Mouse (Mus musculus): ENCODE measurements around the gene Chid1. TPM values are rescaled to one million over a fixed set of nuclear protein-coding genes. Genes with fewer than 3 reads are reported as not detected.

The Chid1 gene
- polyA plus RNA-seq (2014; fragmentation: Nextera tagmentation; extraction: Ambion mirVana): 28.9 and 38.8 TPM in 2 replicates

DNA sequence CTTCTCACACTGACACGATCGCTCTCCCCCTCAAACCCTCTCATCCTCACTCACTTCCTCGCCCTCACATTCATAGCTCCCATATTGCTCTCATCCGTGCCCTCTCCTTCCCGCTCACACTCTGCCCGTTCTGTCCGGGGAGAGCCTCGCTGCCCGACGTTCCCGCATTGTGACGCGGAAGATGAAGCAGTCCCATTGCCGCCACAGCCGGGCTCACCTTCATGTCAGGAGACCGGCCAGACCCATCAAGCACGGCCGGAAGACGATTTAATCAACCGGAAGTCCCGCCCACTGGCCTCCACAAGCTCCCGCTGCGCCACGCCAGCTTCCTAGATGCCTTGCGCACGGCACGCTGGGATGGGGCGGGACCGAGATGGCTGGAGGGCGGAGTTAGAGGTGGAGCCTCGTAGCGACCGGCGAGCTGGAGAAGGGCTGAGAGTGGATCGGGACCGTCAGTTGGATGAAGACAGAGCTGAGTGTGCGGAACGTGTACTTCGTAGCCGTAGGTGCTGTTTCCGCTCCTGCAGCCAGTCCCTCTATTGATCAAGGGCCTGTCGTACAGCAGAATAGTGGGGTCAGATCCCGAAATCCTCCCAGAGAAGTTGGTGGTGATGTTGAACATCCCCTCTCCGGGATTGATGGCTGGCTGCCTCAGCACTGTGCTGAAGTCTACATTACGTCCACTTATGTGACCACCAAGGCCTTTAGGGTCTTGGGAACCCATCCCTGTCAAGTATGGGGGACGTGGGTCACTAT, at the start of gene Chid1:
Gene Chid1, minus strand, starts transcription at position 302 of the 756 bp plus-strand sequence.
- peak; percentile 98 for ATAC-seq (ENCODE audit: low FRiP score, low TSS enrichment)
- Histone ChIP-seq H3K27ac (ENCODE audit: low read depth, low read length) (peak within 1 kb of the TSS; percentile 57; the same call in 1 of the 2 replicates), H3K9me3 (ENCODE audit: control insufficient read depth, low read length) (no peaks in the 10 kb centered on the region), H3K4me3 (ENCODE audit: low read length) (peak within 1 kb of the TSS; percentile 59), H3K27me3 (ENCODE audit: control insufficient read depth, insufficient read depth, low read length) (0 out of 2 replicates have a peak, but pooled peaks cover 2% of the 10 kb centered on the region), H3K4me1 (ENCODE audit: control insufficient read depth, insufficient read depth, low read length) (peaks cover 12% of the 10 kb centered on the region), H3K4me2 (replicated peaks; ENCODE audit: low read depth, low read length) (peak within 1 kb of the TSS; percentile 81), H3K36me3 (ENCODE audit: control insufficient read depth, insufficient read depth, low read length) (no peaks in the 10 kb centered on the region), H3K9ac (ENCODE audit: low read depth, low read length) (peak within 1 kb of the TSS; percentile 70)
- 1% methylated on average over 46 of the region's 46 CpGs for WGBS

GRCm38 (mm10) chr7:141588890-141589289, 49.2 kb upstream of the Chid1 start:
- Histone ChIP-seq H3K4me1 (ENCODE audit: control insufficient read depth, insufficient read depth, low read length) (no peaks in the 10 kb centered on the region), H3K9ac (ENCODE audit: low read depth, low read length) (no peak overlapping the region), H3K4me3 (ENCODE audit: low read length) (no peak overlapping the region), H3K36me3 (ENCODE audit: control insufficient read depth, insufficient read depth, low read length) (peaks cover 26% of the 10 kb centered on the region), H3K9me3 (ENCODE audit: control insufficient read depth, low read length) (no peaks in the 10 kb centered on the region), H3K27me3 (ENCODE audit: control insufficient read depth, insufficient read depth, low read length) (no peaks in the 10 kb centered on the region), H3K4me2 (replicated peaks; ENCODE audit: low read depth, low read length) (no peak overlapping the region), H3K27ac (ENCODE audit: low read depth, low read length) (no peak overlapping the region)
- ATAC-seq (ENCODE audit: low FRiP score, low TSS enrichment): no peak
- 87% methylated on average over 6 of the region's 6 CpGs for WGBS

DNA sequence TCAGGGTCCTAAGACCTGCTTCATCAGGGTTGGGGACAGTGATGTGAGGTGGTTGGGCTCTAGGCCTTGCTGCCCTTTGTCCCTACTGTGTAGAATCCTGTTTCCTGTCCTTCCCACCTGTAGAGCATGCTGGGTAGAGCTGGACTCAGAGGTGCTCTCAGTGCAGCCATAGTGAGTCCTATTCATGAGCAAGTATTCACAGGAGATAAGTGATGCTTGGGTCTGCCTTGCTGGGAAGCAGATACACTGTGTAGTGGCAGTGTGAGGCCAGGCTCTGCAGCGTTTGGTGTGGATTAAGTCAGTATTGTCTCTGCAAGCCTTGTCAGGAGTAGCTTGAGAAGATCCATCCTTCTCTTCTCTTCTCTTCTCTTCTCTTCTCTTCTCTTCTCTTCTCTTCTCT, 46.2 kb upstream of the Chid1 start:
- H3K27ac ChIP-seq (ENCODE audit: low read depth, low read length): no peak overlapping the region

GRCm38 (mm10) chr7:141585288-141585687, 45.6 kb upstream of the Chid1 start:
- no peaks in the 10 kb centered on the region for H3K9me3 ChIP-seq (ENCODE audit: control insufficient read depth, low read length)
- no peak for ATAC-seq (ENCODE audit: low FRiP score, low TSS enrichment)

More for the DNA sequence above, 46.2 kb upstream of the Chid1 start:
- WGBS: 92% methylated on average over 1 of the region's 1 CpGs
- Histone ChIP-seq H3K4me3 (ENCODE audit: low read length) (no peak overlapping the region), H3K9me3 (ENCODE audit: control insufficient read depth, low read length) (no peaks in the 10 kb centered on the region), H3K4me2 (replicated peaks; ENCODE audit: low read depth, low read length) (no peak overlapping the region), H3K27me3 (ENCODE audit: control insufficient read depth, insufficient read depth, low read length) (no peaks in the 10 kb centered on the region), H3K9ac (ENCODE audit: low read depth, low read length) (no peak overlapping the region), H3K36me3 (ENCODE audit: control insufficient read depth, insufficient read depth, low read length) (peaks cover 25% of the 10 kb centered on the region), H3K4me1 (ENCODE audit: control insufficient read depth, insufficient read depth, low read length) (no peaks in the 10 kb centered on the region)
- ATAC-seq (ENCODE audit: low FRiP score, low TSS enrichment): no peak

GRCm38 (mm10) chr7:141584048-141584841, 44.6 kb upstream of the Chid1 start:
- WGBS: 91% methylated on average over 4 of the region's 5 CpGs

More at GRCm38 (mm10) chr7:141585288-141585687, 45.6 kb upstream of the Chid1 start:
- H3K4me2 ChIP-seq (replicated peaks; ENCODE audit: low read depth, low read length): no peak overlapping the region
- no peaks in the 10 kb centered on the region for H3K4me1 ChIP-seq (ENCODE audit: control insufficient read depth, insufficient read depth, low read length)
- no peak overlapping the region for H3K4me3 ChIP-seq (ENCODE audit: low read length)
- no peak overlapping the region for H3K27ac ChIP-seq (ENCODE audit: low read depth, low read length)
- no peaks in the 10 kb centered on the region for H3K27me3 ChIP-seq (ENCODE audit: control insufficient read depth, insufficient read depth, low read length)
- WGBS: 81% methylated on average over 4 of the region's 4 CpGs
- H3K36me3 ChIP-seq (ENCODE audit: control insufficient read depth, insufficient read depth, low read length): peaks cover 19% of the 10 kb centered on the region; the same call in 1 of the 2 replicates
- no peak overlapping the region for H3K9ac ChIP-seq (ENCODE audit: low read depth, low read length)

GRCm38 (mm10) chr7:141581323-141581722, 41.7 kb upstream of the Chid1 start:
- 0 out of 2 replicates have a peak, but pooled peaks cover 2% of the 10 kb centered on the region for H3K36me3 ChIP-seq (ENCODE audit: control insufficient read depth, insufficient read depth, low read length)
- no peaks in the 10 kb centered on the region for H3K27me3 ChIP-seq (ENCODE audit: control insufficient read depth, insufficient read depth, low read length)
- H3K4me2 ChIP-seq (replicated peaks; ENCODE audit: low read depth, low read length): no peak overlapping the region
- 0 out of 2 replicates have a peak, but pooled peaks cover 5% of the 10 kb centered on the region for H3K4me1 ChIP-seq (ENCODE audit: control insufficient read depth, insufficient read depth, low read length)
- ATAC-seq (ENCODE audit: low FRiP score, low TSS enrichment): peak; percentile 74
- no peak overlapping the region for H3K9ac ChIP-seq (ENCODE audit: low read depth, low read length)
- 66% methylated on average over 7 of the region's 7 CpGs for WGBS
- H3K4me3 ChIP-seq (ENCODE audit: low read length): no peak overlapping the region
- H3K27ac ChIP-seq (ENCODE audit: low read depth, low read length): no peak overlapping the region
- no peaks in the 10 kb centered on the region for H3K9me3 ChIP-seq (ENCODE audit: control insufficient read depth, low read length)

More at GRCm38 (mm10) chr7:141584048-141584841, 44.6 kb upstream of the Chid1 start:
- no peaks in the 10 kb centered on the region for H3K27me3 ChIP-seq (ENCODE audit: control insufficient read depth, insufficient read depth, low read length)
- no peak overlapping the region for H3K4me2 ChIP-seq (replicated peaks; ENCODE audit: low read depth, low read length)
- H3K9ac ChIP-seq (ENCODE audit: low read depth, low read length): no peak overlapping the region
- no peak for ATAC-seq (ENCODE audit: low FRiP score, low TSS enrichment)
- peaks cover 13% of the 10 kb centered on the region; the same call in 1 of the 2 replicates for H3K36me3 ChIP-seq (ENCODE audit: control insufficient read depth, insufficient read depth, low read length)
- H3K27ac ChIP-seq (ENCODE audit: low read depth, low read length): no peak overlapping the region
- H3K4me1 ChIP-seq (ENCODE audit: control insufficient read depth, insufficient read depth, low read length): no peaks in the 10 kb centered on the region
- H3K9me3 ChIP-seq (ENCODE audit: control insufficient read depth, low read length): no peaks in the 10 kb centered on the region
- H3K4me3 ChIP-seq (ENCODE audit: low read length): no peak overlapping the region

DNA sequence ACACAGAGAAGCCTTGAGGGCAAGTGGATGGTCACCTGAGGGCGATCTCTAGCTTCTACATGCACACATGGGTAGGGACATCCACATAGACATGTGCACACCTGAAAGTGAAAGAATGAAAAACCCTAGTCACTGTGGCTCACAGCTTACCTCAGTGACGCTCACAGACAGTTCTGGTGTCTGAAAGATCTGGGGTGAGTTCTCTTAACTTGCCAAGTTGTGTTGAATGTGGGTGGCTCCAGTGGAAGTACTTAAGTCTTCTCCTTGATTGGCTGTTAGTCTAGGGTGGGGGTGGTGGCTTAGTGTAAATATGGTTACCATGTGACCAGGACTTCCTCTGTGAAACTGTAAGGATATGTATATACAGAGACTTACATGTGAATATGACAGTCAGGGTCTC, 39.3 kb upstream of the Chid1 start:
- no peak for ATAC-seq (ENCODE audit: low FRiP score, low TSS enrichment)

GRCm38 (mm10) chr7:141578511-141578910, 38.9 kb upstream of the Chid1 start:
- Histone ChIP-seq H3K4me1 (ENCODE audit: control insufficient read depth, insufficient read depth, low read length) (0 out of 2 replicates have a peak, but pooled peaks cover 5% of the 10 kb centered on the region), H3K27me3 (ENCODE audit: control insufficient read depth, insufficient read depth, low read length) (no peaks in the 10 kb centered on the region), H3K27ac (ENCODE audit: low read depth, low read length) (no peak overlapping the region), H3K36me3 (ENCODE audit: control insufficient read depth, insufficient read depth, low read length) (no peaks in the 10 kb centered on the region), H3K4me2 (replicated peaks; ENCODE audit: low read depth, low read length) (no peak overlapping the region), H3K9ac (ENCODE audit: low read depth, low read length) (no peak overlapping the region), H3K4me3 (ENCODE audit: low read length) (no peak overlapping the region), H3K9me3 (ENCODE audit: control insufficient read depth, low read length) (no peaks in the 10 kb centered on the region)
- 93% methylated on average over 1 of the region's 1 CpGs for WGBS
- no peak for ATAC-seq (ENCODE audit: low FRiP score, low TSS enrichment)

More for the DNA sequence above, 39.3 kb upstream of the Chid1 start:
- Histone ChIP-seq H3K36me3 (ENCODE audit: control insufficient read depth, insufficient read depth, low read length) (no peaks in the 10 kb centered on the region), H3K4me3 (ENCODE audit: low read length) (no peak overlapping the region), H3K9ac (ENCODE audit: low read depth, low read length) (no peak overlapping the region), H3K4me2 (replicated peaks; ENCODE audit: low read depth, low read length) (no peak overlapping the region), H3K27me3 (ENCODE audit: control insufficient read depth, insufficient read depth, low read length) (no peaks in the 10 kb centered on the region), H3K4me1 (ENCODE audit: control insufficient read depth, insufficient read depth, low read length) (0 out of 2 replicates have a peak, but pooled peaks cover 5% of the 10 kb centered on the region), H3K9me3 (ENCODE audit: control insufficient read depth, low read length) (no peaks in the 10 kb centered on the region), H3K27ac (ENCODE audit: low read depth, low read length) (no peak overlapping the region)
- 90% methylated on average over 2 of the region's 2 CpGs for WGBS

Measured in kidney, embryonic 14.5 days (tissue).